ENCODE assay signal across 25 mouse cellular contexts in the genomic region with DNA sequence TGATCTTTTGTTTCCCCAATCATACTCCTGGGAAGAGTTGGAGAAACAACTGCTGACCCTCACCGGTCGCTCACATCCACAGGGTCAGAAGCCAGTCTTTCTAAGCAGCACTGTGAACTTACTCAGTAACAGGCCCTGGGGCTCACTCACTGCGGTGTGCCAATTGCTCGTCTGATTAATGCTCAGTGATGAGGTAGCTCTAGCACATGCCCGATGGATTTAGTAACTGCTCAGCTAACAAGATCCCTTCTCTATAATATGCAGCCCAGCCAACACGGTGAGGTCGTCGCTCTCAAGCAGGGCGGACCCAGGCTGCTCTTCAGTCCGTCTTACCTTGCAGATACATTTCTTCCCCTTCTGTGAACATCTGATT.
A peak's percentile ranks its signal among the peaks of the same experiment; 100 is the strongest.
DNase-seq lines count a peak whose midpoint lies in the region; TF ChIP-seq lines count a peak whose summit lies in the region.
"Had no signal": no experiment of that assay in that cellular context is flagged by ENCODE, and none has a peak within 500 bp of the region (broad histone marks: within the 10 kb centered on the region; RNA-seq: fewer than 3 reads in every experiment).

No protein-coding gene starts in this region.

- no peak for TF ChIP-seq CTCF in gastrocnemius, adult 2 months (IDR thresholded peaks at IDR 0.05)
- no peak for TF ChIP-seq CTCF in spleen, adult 2 months (IDR thresholded peaks at IDR 0.05; ENCODE audit: extremely low read depth, insufficient read depth, insufficient read length, insufficient replicate concordance)

- intact Hi-C loops in gastrocnemius, adult 2 months (cut with DNase I), result loop anchor here (5.0 kb wide), 1 partner anchor 34 kb away; no protein-coding TSS in a partner anchor

- 81% methylated on average over 10 of the region's 10 CpGs for WGBS in spleen, adult 2 months

- no peak for DNase-seq in gastrocnemius, adult 2 months
- no peak for DNase-seq in gastrocnemius, postnatal 10 days
- DNase-seq in spleen, adult 2 months (ENCODE audit: low read depth in 1 of 2, low spot score in 2 of 2), result no peak
- DNase-seq in spleen, postnatal 14 days (ENCODE audit: low spot score in 2 of 2), result no peak
- DNase-seq in retina, embryonic 14.5 days (ENCODE audit: low spot score), result peak; percentile 43
- no peak for DNase-seq in lung, postnatal 36 days
- no peak for DNase-seq in heart, adult 18-20 months
- DNase-seq: adrenal gland, adult 2 months; cerebellum, adult 11 months; gastrocnemius, postnatal 36 days; heart, adult 2 months; heart, postnatal 4 days; kidney, adult 8-10 months; kidney, postnatal 14 days; liver, postnatal 0 days; midbrain, embryonic 14.5 days had no signal

- peaks cover 25% of the 10 kb centered on the region for H3K4me1 ChIP-seq in spleen, adult 2 months (ENCODE audit: control insufficient read depth, insufficient read depth, insufficient read length)
- H3K4me1 ChIP-seq in brown adipose tissue, adult 24 weeks (ENCODE audit: control insufficient read depth, insufficient read depth, insufficient read length, low read length), result peaks cover 34% of the 10 kb centered on the region
- H3K4me1 ChIP-seq: liver, embryonic 12.5 days; stomach, embryonic 15.5 days had no signal

- no peak overlapping the region for H3K4me3 ChIP-seq in gastrocnemius, adult 2 months
- no peak overlapping the region for H3K4me3 ChIP-seq in spleen, adult 2 months (ENCODE audit: extremely low read depth, insufficient read depth, insufficient read length)
- no peak overlapping the region for H3K4me3 ChIP-seq in brown adipose tissue, adult 24 weeks (ENCODE audit: insufficient read depth, low read depth, low read length)
- H3K4me3 ChIP-seq: forebrain, embryonic 13.5 days; heart, adult 2 months; heart, embryonic 12.5 days; hindbrain, embryonic 15.5 days; limb, embryonic 13.5 days; liver, embryonic 12.5 days; neural tube, embryonic 15.5 days; stomach, embryonic 15.5 days had no signal

- no peaks in the 10 kb centered on the region for H3K27me3 ChIP-seq in spleen, adult 2 months (ENCODE audit: control insufficient read depth, insufficient read depth, low read length)
- H3K27me3 ChIP-seq: heart, embryonic 12.5 days; hindbrain, embryonic 15.5 days; limb, embryonic 13.5 days; liver, embryonic 12.5 days; neural tube, embryonic 15.5 days; stomach, embryonic 15.5 days had no signal

- H3K36me3 ChIP-seq in spleen, adult 2 months (ENCODE audit: control insufficient read depth, insufficient read depth, low read length), result peaks cover 22% of the 10 kb centered on the region
- H3K36me3 ChIP-seq: limb, embryonic 13.5 days; liver, embryonic 12.5 days; neural tube, embryonic 15.5 days; stomach, embryonic 15.5 days had no signal

- H3K27ac ChIP-seq in gastrocnemius, adult 2 months, result peak overlapping the region; percentile 2
- H3K27ac ChIP-seq in spleen, adult 2 months (ENCODE audit: insufficient read depth, low read length), result peak overlapping the region; percentile 44; the same call in 1 of the 2 replicates
- peak overlapping the region; percentile 56 for H3K27ac ChIP-seq in brown adipose tissue, adult 24 weeks (replicated peaks; ENCODE audit: low read depth, low read length)
- H3K27ac ChIP-seq: forebrain, embryonic 13.5 days; heart, adult 2 months; hindbrain, embryonic 15.5 days; limb, embryonic 13.5 days; liver, embryonic 12.5 days; macrophage; neural tube, embryonic 15.5 days; stomach, embryonic 15.5 days had no signal

- TF ChIP-seq POLR2A in spleen, adult 2 months (IDR thresholded peaks at IDR 0.05; ENCODE audit: low read depth, low read length), result no peak; the same call in 1 of the 2 replicates

Comparison
In these comparisons a context has a peak if more than half of its experiments do, and no peak if none do; other contexts are left out.
1. H3K27ac ChIP-seq: peak in every context shown above with its lines; median percentile 56 in brown adipose tissue, adult 24 weeks; 44 in spleen, adult 2 months; 2 in gastrocnemius, adult 2 months.